Mouse (Mus musculus) kidney, embryonic 16.5 days (tissue): ENCODE data around the gene Dip2b. TPM values are rescaled to one million over a fixed set of nuclear protein-coding genes. Genes with fewer than 3 reads are reported as not detected.

Experiments
- ATAC-seq: fragments of 200-750 bp; cut with Nextera tagmentation; 2 replicates; pipeline ENCODE4 v1.8.0; 2017; ENCODE audit warnings: moderate TSS enrichment; ENCODE audit not compliant: low FRiP score, low TSS enrichment
- H3K27ac ChIP-seq: fragments of 300-500 bp; sonication (generic); 2 replicates; pipeline ENCODE4 v1.5.1; 2014; ENCODE audit warnings: low read length
- H3K27me3 ChIP-seq: fragments of 300-500 bp; sonication (generic); 2 replicates; pipeline ENCODE4 v1.6.1; 2014; ENCODE audit warnings: low read length, control low read depth, mixed read lengths; ENCODE audit not compliant: insufficient read depth
- H3K36me3 ChIP-seq: fragments of 300-500 bp; sonication (generic); 2 replicates; pipeline ENCODE4 v1.6.1; 2014; ENCODE audit warnings: low read length, control low read depth, mixed read lengths; ENCODE audit not compliant: insufficient read depth
- H3K4me1 ChIP-seq: fragments of 300-500 bp; sonication (generic); 2 replicates; pipeline ENCODE4 v1.6.1; 2014; ENCODE audit warnings: low read length, control low read depth, mixed read lengths; ENCODE audit not compliant: insufficient read depth
- H3K4me2 ChIP-seq: fragments of 300-500 bp; sonication (generic); replicated peaks from 2 replicates; pipeline ENCODE4 v1.6.1; 2014; ENCODE audit warnings: low read depth, low read length
- H3K4me3 ChIP-seq: fragments of 300-500 bp; sonication (generic); 2 replicates; pipeline ENCODE4 v1.5.1; 2014; ENCODE audit warnings: mild to moderate bottlenecking, low read length
- H3K9ac ChIP-seq: fragments of 300-500 bp; sonication (generic); replicated peaks from 2 replicates; pipeline ENCODE4 v1.6.1; 2014; ENCODE audit warnings: low read length
- H3K9me3 ChIP-seq: fragments of 300-500 bp; sonication (generic); 2 replicates; pipeline ENCODE4 v1.6.1; 2016; ENCODE audit warnings: low read length, control low read depth
- WGBS: fragments of 180-500 bp; shearing (Covaris S2); extraction: QIAGEN DNeasy Blood & Tissue Kit; methylation state at CpG from one replicate; pipeline ENCODE4 v1.1.7; 2014; 5-methylcytosine and 5-hydroxymethylcytosine counted together
- polyA plus RNA-seq: library from polyadenylated mRNA; unstranded; fragments of >200 nt; fragmentation: Nextera tagmentation; extraction: Ambion mirVana; gene quantifications from 2 replicates; pipeline ENCODE4 v1.2.1, GENCODE M21; 2015

The Dip2b gene
- polyA plus RNA-seq, 1 experiment from 2014 or later, result 8.8 TPM

GRCm38 (mm10) chr15:100025076-100025834, 13.2 kb upstream of the Dip2b start:
- no peak overlapping the region for H3K27ac ChIP-seq
- no peaks in the 10 kb centered on the region for H3K4me1 ChIP-seq
- H3K4me3 ChIP-seq, result no peak overlapping the region
- no peak overlapping the region for H3K4me2 ChIP-seq
- no peak for ATAC-seq
- 72% methylated on average over 11 of the region's 11 CpGs for WGBS
- H3K9ac ChIP-seq, result no peak overlapping the region
- H3K36me3 ChIP-seq, result no peaks in the 10 kb centered on the region
- H3K9me3 ChIP-seq, result no peaks in the 10 kb centered on the region
- H3K27me3 ChIP-seq, result no peaks in the 10 kb centered on the region

GRCm38 (mm10) chr15:100028133-100028532, 10.3 kb upstream of the Dip2b start:
- Histone ChIP-seq H3K36me3 (no peaks in the 10 kb centered on the region), H3K27me3 (no peaks in the 10 kb centered on the region), H3K27ac (no peak overlapping the region), H3K9me3 (no peaks in the 10 kb centered on the region), H3K4me2 (no peak overlapping the region), H3K4me1 (no peaks in the 10 kb centered on the region), H3K4me3 (no peak overlapping the region), H3K9ac (no peak overlapping the region)
- 78% methylated on average over 2 of the region's 2 CpGs for WGBS
- no peak for ATAC-seq

- no peak overlapping the region for H3K9ac ChIP-seq
- 65% methylated on average over 8 of the region's 8 CpGs for WGBS
- H3K4me1 ChIP-seq, result no peaks in the 10 kb centered on the region
- H3K4me3 ChIP-seq, result no peak overlapping the region
- no peak overlapping the region for H3K27ac ChIP-seq
- no peaks in the 10 kb centered on the region for H3K9me3 ChIP-seq
- no peak for ATAC-seq
- no peak overlapping the region for H3K4me2 ChIP-seq
- no peaks in the 10 kb centered on the region for H3K36me3 ChIP-seq
- no peaks in the 10 kb centered on the region for H3K27me3 ChIP-seq
These were observed 9.0 kb upstream of the Dip2b start for GRCm38 (mm10) chr15:100029497-100029896.

- no peak for ATAC-seq
- 86% methylated on average over 2 of the region's 2 CpGs for WGBS
- H3K4me3 ChIP-seq, result no peak overlapping the region
- H3K9me3 ChIP-seq, result no peaks in the 10 kb centered on the region
- no peaks in the 10 kb centered on the region for H3K4me1 ChIP-seq
- no peak overlapping the region for H3K27ac ChIP-seq
- no peak overlapping the region for H3K9ac ChIP-seq
- H3K27me3 ChIP-seq, result no peaks in the 10 kb centered on the region
- H3K36me3 ChIP-seq, result no peaks in the 10 kb centered on the region
- H3K4me2 ChIP-seq, result no peak overlapping the region
These were observed 8.6 kb upstream of the Dip2b start for GRCm38 (mm10) chr15:100029900-100030299.

GRCm38 (mm10) chr15:100032546-100032945, 5.9 kb upstream of the Dip2b start:
- no peak for ATAC-seq
- no peaks in the 10 kb centered on the region for H3K4me1 ChIP-seq
- no peak overlapping the region for H3K27ac ChIP-seq

GRCm38 (mm10) chr15:100039001-100039701, 687 bp downstream of the Dip2b start:
- WGBS, result under 1% methylated on average over 36 of the region's 36 CpGs
- peak overlapping the region; percentile 94 for H3K27ac ChIP-seq
- H3K4me2 ChIP-seq, result peak overlapping the region; percentile 55
- peak overlapping the region; percentile 70 for H3K4me3 ChIP-seq
- H3K4me1 ChIP-seq, result peaks cover 26% of the 10 kb centered on the region
- ATAC-seq, result peak; percentile 78
- H3K36me3 ChIP-seq, result no peaks in the 10 kb centered on the region
- peak overlapping the region; percentile 95 for H3K9ac ChIP-seq
- H3K27me3 ChIP-seq, result no peaks in the 10 kb centered on the region
- H3K9me3 ChIP-seq, result no peaks in the 10 kb centered on the region

More at GRCm38 (mm10) chr15:100032546-100032945, 5.9 kb upstream of the Dip2b start:
- Histone ChIP-seq H3K36me3 (no peaks in the 10 kb centered on the region), H3K9ac (no peak overlapping the region), H3K4me3 (no peak overlapping the region), H3K4me2 (no peak overlapping the region), H3K9me3 (no peaks in the 10 kb centered on the region), H3K27me3 (no peaks in the 10 kb centered on the region)
- 86% methylated on average over 3 of the region's 3 CpGs for WGBS

- H3K4me2 ChIP-seq, result peak overlapping the region; percentile 55
- H3K9ac ChIP-seq, result 0 out of 2 replicates have a peak overlapping the region, but pooled peaks have one; percentile 9
- no peaks in the 10 kb centered on the region for H3K36me3 ChIP-seq
- WGBS, result 31% methylated on average over 14 of the region's 14 CpGs
- H3K4me3 ChIP-seq, result peak overlapping the region; percentile 13; the same call in 1 of the 2 replicates
- ATAC-seq, result no peak
- H3K27me3 ChIP-seq, result no peaks in the 10 kb centered on the region
- peaks cover 29% of the 10 kb centered on the region for H3K4me1 ChIP-seq
- no peaks in the 10 kb centered on the region for H3K9me3 ChIP-seq
- no peak overlapping the region for H3K27ac ChIP-seq
These were observed 2.2 kb downstream of the Dip2b start for GRCm38 (mm10) chr15:100040541-100041266.

GRCm38 (mm10) chr15:100041267-100042047, 3.0 kb downstream of the Dip2b start:
- peaks cover 36% of the 10 kb centered on the region for H3K4me1 ChIP-seq
- no peak overlapping the region for H3K4me3 ChIP-seq
- H3K9ac ChIP-seq, result no peak overlapping the region
- no peaks in the 10 kb centered on the region for H3K27me3 ChIP-seq
- peak overlapping the region; percentile 55; the same call in 1 of the 2 replicates for H3K4me2 ChIP-seq
- no peaks in the 10 kb centered on the region for H3K36me3 ChIP-seq
- no peaks in the 10 kb centered on the region for H3K9me3 ChIP-seq
- H3K27ac ChIP-seq, result no peak overlapping the region
- no peak for ATAC-seq
- WGBS, result 48% methylated on average over 10 of the region's 10 CpGs

GRCm38 (mm10) chr15:100042048-100042400, 3.6 kb downstream of the Dip2b start:
- peaks cover 41% of the 10 kb centered on the region for H3K4me1 ChIP-seq
- no peak overlapping the region for H3K4me3 ChIP-seq
- H3K9ac ChIP-seq, result no peak overlapping the region
- H3K36me3 ChIP-seq, result no peaks in the 10 kb centered on the region
- H3K9me3 ChIP-seq, result no peaks in the 10 kb centered on the region
- no peak overlapping the region for H3K4me2 ChIP-seq
- H3K27me3 ChIP-seq, result no peaks in the 10 kb centered on the region
- no peak overlapping the region for H3K27ac ChIP-seq
- ATAC-seq, result no peak
- WGBS, result 67% methylated on average over 9 of the region's 9 CpGs
